Mouse (Mus musculus) limb, embryonic 12.5 days (tissue): ENCODE data around the gene Efcab11. TPM values are rescaled to one million over a fixed set of nuclear protein-coding genes. Genes with fewer than 3 reads are reported as not detected.

Source experiments
- ATAC-seq: fragments of 200-750 bp; cut with Nextera tagmentation; 2 replicates; pipeline ENCODE4 v1.8.0; 2017; ENCODE audit warnings: low read depth, moderate TSS enrichment; ENCODE audit not compliant: insufficient number of reproducible peaks, insufficient read depth, low FRiP score, low TSS enrichment
- H3K27ac ChIP-seq: fragments of 300-500 bp; sonication (generic); 2 replicates; pipeline ENCODE4 v1.5.1; 2016; ENCODE audit warnings: mild to moderate bottlenecking, moderate library complexity
- H3K27me3 ChIP-seq: fragments of 300-500 bp; sonication (generic); 2 replicates; pipeline ENCODE4 v1.6.1; 2016; ENCODE audit warnings: mild to moderate bottlenecking, moderate library complexity
- H3K36me3 ChIP-seq: fragments of 300-500 bp; sonication (generic); 2 replicates; pipeline ENCODE4 v1.6.1; 2016; ENCODE audit warnings: mild to moderate bottlenecking, moderate library complexity
- H3K4me1 ChIP-seq: fragments of 300-500 bp; sonication (generic); replicated peaks from 2 replicates; pipeline ENCODE4 v1.6.1; 2016
- H3K4me2 ChIP-seq: fragments of 300-500 bp; sonication (generic); 2 replicates; pipeline ENCODE4 v1.6.1; 2016; ENCODE audit warnings: mild to moderate bottlenecking, moderate library complexity
- H3K4me3 ChIP-seq: fragments of 300-500 bp; sonication (generic); replicated peaks from 2 replicates; pipeline ENCODE4 v1.5.1; 2016; ENCODE audit warnings: mild to moderate bottlenecking
- H3K9ac ChIP-seq: fragments of 300-500 bp; sonication (generic); replicated peaks from 2 replicates; pipeline ENCODE4 v1.6.1; 2016; ENCODE audit warnings: mild to moderate bottlenecking, moderate library complexity
- H3K9me3 ChIP-seq: fragments of 300-500 bp; sonication (generic); 2 replicates; pipeline ENCODE4 v1.6.1; 2016; ENCODE audit warnings: mild to moderate bottlenecking, moderate library complexity
- WGBS: fragments of 180-500 bp; shearing (Covaris S2); methylation state at CpG from one replicate; pipeline ENCODE4 v1.1.7; 2016; 5-methylcytosine and 5-hydroxymethylcytosine counted together
- polyA plus RNA-seq: library from polyadenylated mRNA; unstranded; fragments of >200 nt; fragmentation: Nextera tagmentation; extraction: Ambion mirVana; gene quantifications from 2 replicates; pipeline ENCODE4 v1.2.1, GENCODE M21; 2016

Efcab11 gene
- polyA plus RNA-seq, 1 experiment from 2014 or later = 22.9 TPM

GRCm38 (mm10) chr12:99773636-99774193, 110.5 kb downstream of the Efcab11 start:
- Histone ChIP-seq H3K9ac (no peak overlapping the region), H3K4me2 (no peak overlapping the region), H3K4me3 (no peak overlapping the region), H3K27me3 (no peaks in the 10 kb centered on the region), H3K36me3 (no peaks in the 10 kb centered on the region), H3K9me3 (no peaks in the 10 kb centered on the region), H3K4me1 (peaks cover 20% of the 10 kb centered on the region), H3K27ac (no peak overlapping the region)
- no peak for ATAC-seq
- WGBS = 92% methylated on average over 5 of the region's 5 CpGs

- H3K36me3 ChIP-seq = no peaks in the 10 kb centered on the region
- 83% methylated on average over 7 of the region's 7 CpGs for WGBS
- ATAC-seq = no peak
- no peaks in the 10 kb centered on the region for H3K9me3 ChIP-seq
- H3K4me3 ChIP-seq = no peak overlapping the region
- H3K4me1 ChIP-seq = no peaks in the 10 kb centered on the region
- H3K9ac ChIP-seq = no peak overlapping the region
- no peaks in the 10 kb centered on the region for H3K27me3 ChIP-seq
- H3K27ac ChIP-seq = no peak overlapping the region
- H3K4me2 ChIP-seq = no peak overlapping the region
Measured at GRCm38 (mm10) chr12:99771018-99771417, 113.2 kb downstream of the Efcab11 start.

- no peak overlapping the region for H3K4me3 ChIP-seq
- H3K27ac ChIP-seq = no peak overlapping the region
- 90% methylated on average over 3 of the region's 3 CpGs for WGBS
- no peaks in the 10 kb centered on the region for H3K4me1 ChIP-seq
- no peak for ATAC-seq
- no peaks in the 10 kb centered on the region for H3K36me3 ChIP-seq
- no peaks in the 10 kb centered on the region for H3K9me3 ChIP-seq
- no peak overlapping the region for H3K4me2 ChIP-seq
- H3K9ac ChIP-seq = no peak overlapping the region
- no peaks in the 10 kb centered on the region for H3K27me3 ChIP-seq
Measured at GRCm38 (mm10) chr12:99769626-99770025, 114.6 kb downstream of the Efcab11 start.

GRCm38 (mm10) chr12:99767691-99768090, 116.5 kb downstream of the Efcab11 start:
- Histone ChIP-seq H3K4me1 (no peaks in the 10 kb centered on the region), H3K4me3 (no peak overlapping the region), H3K9ac (no peak overlapping the region), H3K36me3 (no peaks in the 10 kb centered on the region), H3K9me3 (no peaks in the 10 kb centered on the region), H3K27me3 (no peaks in the 10 kb centered on the region), H3K27ac (no peak overlapping the region), H3K4me2 (no peak overlapping the region)
- WGBS = 96% methylated on average over 11 of the region's 11 CpGs
- ATAC-seq = no peak

DNA sequence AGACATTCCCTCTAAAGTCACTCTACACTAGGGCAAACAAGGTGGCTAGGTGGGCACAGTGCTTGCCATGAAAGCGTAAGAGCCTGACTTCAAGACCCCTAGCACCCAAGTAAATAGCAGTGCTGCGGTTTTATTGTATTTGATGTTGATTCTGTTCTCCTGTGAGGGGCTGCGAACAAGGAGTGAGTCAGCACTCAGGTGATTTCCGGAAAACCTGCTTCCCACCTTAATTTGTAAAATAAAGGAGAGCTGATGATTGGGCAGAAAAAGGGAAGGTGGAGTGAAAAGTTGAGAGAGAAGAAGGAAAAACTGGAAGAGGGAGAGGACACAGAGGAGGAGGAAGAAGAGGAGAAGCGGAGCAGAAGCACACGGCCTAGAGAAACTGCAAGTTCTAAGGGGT, 118.3 kb downstream of the Efcab11 start:
- H3K36me3 ChIP-seq = no peaks in the 10 kb centered on the region
- no peak overlapping the region for H3K4me2 ChIP-seq
- H3K9ac ChIP-seq = no peak overlapping the region
- no peaks in the 10 kb centered on the region for H3K27me3 ChIP-seq
- H3K4me3 ChIP-seq = no peak overlapping the region
- no peaks in the 10 kb centered on the region for H3K4me1 ChIP-seq
- no peak overlapping the region for H3K27ac ChIP-seq
- no peak for ATAC-seq
- WGBS = 87% methylated on average over 6 of the region's 6 CpGs
- H3K9me3 ChIP-seq = no peaks in the 10 kb centered on the region

DNA sequence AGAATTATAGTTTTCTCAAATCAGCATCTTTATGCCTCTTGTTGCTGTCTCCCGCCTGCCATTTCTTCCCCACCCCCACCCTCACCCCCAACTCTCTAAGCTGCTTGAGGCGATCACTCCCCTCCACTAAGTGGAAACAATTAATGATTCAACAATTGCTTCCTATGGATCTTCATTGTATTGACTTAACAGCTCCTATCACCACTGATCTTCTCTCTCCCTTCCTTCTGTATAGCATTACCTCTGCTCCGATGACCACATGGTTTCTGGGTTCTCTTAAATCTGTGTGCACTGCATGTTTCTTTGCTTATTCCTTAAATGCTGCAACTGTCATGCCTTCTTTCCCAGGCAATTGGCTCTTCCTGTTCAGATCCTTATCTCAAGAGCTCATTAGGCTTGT, 120.2 kb downstream of the Efcab11 start:
- 94% methylated on average over 3 of the region's 3 CpGs for WGBS
- ATAC-seq = no peak
- Histone ChIP-seq H3K9me3 (no peaks in the 10 kb centered on the region), H3K4me2 (no peak overlapping the region), H3K4me1 (no peaks in the 10 kb centered on the region), H3K27ac (no peak overlapping the region), H3K9ac (no peak overlapping the region), H3K4me3 (no peak overlapping the region), H3K27me3 (no peaks in the 10 kb centered on the region), H3K36me3 (no peaks in the 10 kb centered on the region)

DNA sequence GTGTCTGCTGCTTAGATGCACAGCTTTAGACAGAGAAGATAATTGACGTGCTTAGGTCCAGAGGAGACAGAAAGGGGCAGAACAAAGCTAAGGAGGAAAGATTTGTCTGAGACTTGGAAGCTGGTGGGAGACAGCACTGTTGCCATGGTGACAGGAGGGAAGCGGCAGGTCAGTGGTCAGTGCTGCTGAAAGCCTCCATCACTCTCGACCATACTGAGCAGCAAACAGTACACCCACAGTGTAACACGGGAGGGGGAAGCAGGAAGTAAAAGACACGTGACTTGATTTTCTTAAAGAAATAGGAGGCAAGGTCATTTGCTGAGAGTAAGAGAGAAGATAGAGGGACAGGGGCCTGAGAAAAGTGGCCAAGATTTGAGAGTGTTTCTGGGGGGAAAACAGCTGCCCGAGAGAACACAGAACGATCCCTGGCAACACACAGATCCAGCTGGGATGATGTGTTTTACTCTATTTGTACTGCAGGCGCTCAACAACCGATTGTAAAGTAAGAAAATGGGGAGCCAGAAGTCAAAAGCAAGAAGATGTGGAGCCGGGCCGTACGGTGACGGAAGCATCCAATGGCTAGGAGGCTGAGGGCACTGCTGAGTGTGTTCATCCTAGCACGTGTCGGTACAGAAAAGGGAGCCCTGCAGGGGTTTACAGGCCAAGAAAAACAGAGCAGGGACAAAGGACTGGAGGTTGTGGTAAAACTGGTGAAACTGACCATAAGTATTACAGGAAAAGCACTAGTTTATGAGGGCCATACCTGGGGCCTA, 126.3 kb downstream of the Efcab11 start:
- peak overlapping the region; percentile 2; the same call in 1 of the 2 replicates for H3K4me2 ChIP-seq
- H3K4me3 ChIP-seq = no peak overlapping the region
- 66% methylated on average over 15 of the region's 15 CpGs for WGBS
- H3K27me3 ChIP-seq = no peaks in the 10 kb centered on the region
- peaks cover 10% of the 10 kb centered on the region; the same call in 1 of the 2 replicates for H3K4me1 ChIP-seq
- H3K36me3 ChIP-seq = no peaks in the 10 kb centered on the region
- no peaks in the 10 kb centered on the region for H3K9me3 ChIP-seq
- no peak overlapping the region for H3K27ac ChIP-seq
- no peak overlapping the region for H3K9ac ChIP-seq
- no peak for ATAC-seq

GRCm38 (mm10) chr12:99756914-99757687, 127.1 kb downstream of the Efcab11 start:
- 57% methylated on average over 18 of the region's 18 CpGs for WGBS
- Histone ChIP-seq H3K4me3 (no peak overlapping the region), H3K9me3 (no peaks in the 10 kb centered on the region), H3K27ac (no peak overlapping the region), H3K27me3 (no peaks in the 10 kb centered on the region), H3K36me3 (no peaks in the 10 kb centered on the region), H3K9ac (no peak overlapping the region), H3K4me1 (peaks cover 10% of the 10 kb centered on the region; the same call in 1 of the 2 replicates), H3K4me2 (no peak overlapping the region)
- ATAC-seq = no peak

GRCm38 (mm10) chr12:99756213-99756612, 128.0 kb downstream of the Efcab11 start:
- WGBS = 87% methylated on average over 9 of the region's 9 CpGs
- Histone ChIP-seq H3K27me3 (no peaks in the 10 kb centered on the region), H3K4me1 (peaks cover 10% of the 10 kb centered on the region; the same call in 1 of the 2 replicates), H3K9ac (no peak overlapping the region), H3K4me2 (no peak overlapping the region), H3K4me3 (no peak overlapping the region), H3K27ac (no peak overlapping the region), H3K36me3 (no peaks in the 10 kb centered on the region), H3K9me3 (no peaks in the 10 kb centered on the region)
- ATAC-seq = no peak

GRCm38 (mm10) chr12:99752986-99753385, 131.3 kb downstream of the Efcab11 start:
- no peak overlapping the region for H3K4me3 ChIP-seq
- 77% methylated on average over 11 of the region's 11 CpGs for WGBS
- H3K36me3 ChIP-seq = no peaks in the 10 kb centered on the region
- ATAC-seq = no peak
- peaks cover 8% of the 10 kb centered on the region; the same call in 1 of the 2 replicates for H3K4me1 ChIP-seq
- H3K27me3 ChIP-seq = no peaks in the 10 kb centered on the region
- no peaks in the 10 kb centered on the region for H3K9me3 ChIP-seq
- no peak overlapping the region for H3K9ac ChIP-seq
- H3K27ac ChIP-seq = no peak overlapping the region
- H3K4me2 ChIP-seq = no peak overlapping the region

- Histone ChIP-seq H3K9me3 (no peaks in the 10 kb centered on the region), H3K4me2 (no peak overlapping the region), H3K4me3 (no peak overlapping the region), H3K27ac (no peak overlapping the region), H3K27me3 (no peaks in the 10 kb centered on the region), H3K36me3 (no peaks in the 10 kb centered on the region), H3K4me1 (0 out of 2 replicates have a peak, but pooled peaks cover 3% of the 10 kb centered on the region), H3K9ac (no peak overlapping the region)
- 75% methylated on average over 3 of the region's 3 CpGs for WGBS
- ATAC-seq = no peak
Measured at GRCm38 (mm10) chr12:99749391-99749790, 134.8 kb downstream of the Efcab11 start.
